Mouse (Mus musculus): Measurements from ENCODE around the gene Hexdc.

Hexdc gene

DNA sequence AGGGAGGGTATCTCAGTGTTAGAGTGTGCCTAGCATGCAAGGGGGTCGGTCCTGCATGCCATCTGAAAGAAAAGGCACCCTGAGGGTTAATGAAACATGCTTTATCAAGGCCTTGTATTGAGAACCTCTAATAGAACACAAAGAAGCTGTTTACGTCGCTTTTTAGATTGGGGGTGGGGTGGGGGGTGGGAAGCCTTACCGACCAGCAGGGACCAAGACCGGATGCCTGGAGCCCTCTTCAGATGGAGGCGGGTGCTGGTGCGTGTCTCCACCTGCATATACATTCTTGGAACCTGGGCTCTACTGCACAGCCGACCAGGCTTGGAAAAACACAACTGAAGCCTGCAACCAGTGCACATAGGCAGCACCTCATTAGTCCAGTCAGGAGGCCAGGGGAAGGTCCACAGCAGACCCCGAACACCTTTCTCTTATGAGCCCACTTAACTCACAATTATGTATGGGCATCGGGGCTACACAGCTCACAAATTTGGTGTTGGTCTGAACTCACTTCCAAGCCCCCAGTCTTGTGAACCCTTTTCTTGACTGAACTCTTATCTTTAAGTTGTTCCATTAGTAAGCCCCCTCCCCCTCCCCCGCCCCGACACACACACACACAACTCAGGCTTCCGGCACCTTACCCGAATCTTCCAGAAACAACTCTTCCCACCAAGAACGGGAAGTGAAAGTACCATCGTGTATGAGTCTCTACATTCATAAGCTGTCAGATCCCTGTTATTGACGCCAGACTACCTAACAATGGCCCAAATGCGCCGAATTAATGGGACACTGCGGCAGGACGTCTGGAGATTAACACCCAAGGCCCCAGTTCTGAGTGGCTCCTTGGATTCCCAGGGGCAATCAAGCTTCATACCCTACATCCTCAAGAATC, 24.1 kb downstream of the Hexdc start:
- no peak for DNase-seq (ENCODE audit: extremely low spot score)

DNA sequence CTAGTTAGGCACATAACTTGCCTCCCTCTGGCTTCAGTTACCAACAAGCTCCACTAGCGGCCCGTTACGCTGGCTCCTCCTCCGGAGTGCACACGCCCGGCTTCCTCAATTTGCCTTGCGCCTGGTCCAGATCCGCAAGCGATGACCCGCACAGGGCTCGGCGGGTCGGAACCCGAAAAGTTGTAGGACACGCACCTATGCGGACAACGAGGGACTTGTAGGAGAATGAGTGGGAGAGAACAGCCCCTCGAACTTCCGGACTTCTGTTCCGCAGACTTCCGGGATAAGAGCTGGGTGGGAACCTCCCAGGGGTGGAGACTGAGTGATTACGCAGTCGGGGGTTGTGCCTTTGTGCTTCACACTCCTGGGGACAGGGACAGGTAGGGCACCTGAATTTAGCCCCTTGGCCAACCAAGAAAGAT, 24.8 kb downstream of the Hexdc start, which contains the start of gene Cybc1:
Gene Cybc1, minus strand, starts transcription at position 305 of the 422 bp plus-strand sequence.
- peak; percentile 83 for DNase-seq (ENCODE audit: extremely low spot score)

DNA sequence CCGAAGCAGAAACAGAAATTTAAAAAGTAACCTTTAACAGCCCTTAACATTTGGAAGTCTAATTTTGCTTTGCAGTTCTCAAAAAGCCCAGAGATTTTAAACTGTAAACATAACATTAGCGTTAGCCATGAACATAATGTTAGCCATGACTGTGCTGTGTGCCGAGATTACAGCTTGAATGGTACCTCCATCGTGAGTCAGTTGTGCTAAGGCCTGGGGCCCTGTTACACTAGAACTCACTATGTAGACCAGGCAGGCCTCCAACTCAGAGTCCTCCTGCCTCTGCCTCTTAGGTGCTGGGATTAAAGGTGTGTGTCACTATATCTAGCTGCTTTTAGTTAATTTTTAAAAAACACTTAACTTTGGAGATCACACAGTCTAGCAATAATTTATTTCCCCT, 27.0 kb downstream of the Hexdc start:
- DNase-seq (ENCODE audit: extremely low spot score): no peak

DNA sequence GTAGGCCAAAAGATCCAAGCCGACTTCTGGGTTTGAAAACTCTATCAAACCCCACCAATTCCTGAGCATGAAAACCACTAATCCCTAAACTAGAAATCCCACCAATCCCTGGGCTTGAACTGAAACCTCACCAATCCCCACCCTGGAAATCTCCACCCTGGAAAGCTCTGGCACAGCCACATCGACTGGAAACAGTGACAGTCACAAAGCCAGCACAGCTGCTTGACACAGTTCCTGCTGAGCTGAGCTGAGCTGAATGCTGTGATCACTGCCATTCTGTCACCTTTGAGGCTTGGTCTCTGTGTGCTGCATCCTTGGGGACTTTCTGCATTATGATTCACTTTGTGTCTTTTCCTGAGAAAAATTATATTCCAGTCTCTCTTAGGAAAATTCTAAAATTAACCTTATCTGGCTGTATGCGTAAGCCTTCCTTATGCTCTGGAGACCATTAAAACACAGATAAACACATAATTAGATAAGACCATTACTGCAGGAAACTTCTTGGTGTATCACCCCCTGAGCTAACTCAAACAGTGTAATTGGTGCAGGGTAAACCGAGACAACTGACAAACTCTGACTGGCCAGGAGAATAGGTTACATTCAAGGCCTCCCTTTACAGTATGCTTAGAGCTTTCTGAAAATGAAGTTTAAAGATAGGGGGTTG, 27.5 kb downstream of the Hexdc start:
- DNase-seq (ENCODE audit: extremely low spot score): no peak

DNA sequence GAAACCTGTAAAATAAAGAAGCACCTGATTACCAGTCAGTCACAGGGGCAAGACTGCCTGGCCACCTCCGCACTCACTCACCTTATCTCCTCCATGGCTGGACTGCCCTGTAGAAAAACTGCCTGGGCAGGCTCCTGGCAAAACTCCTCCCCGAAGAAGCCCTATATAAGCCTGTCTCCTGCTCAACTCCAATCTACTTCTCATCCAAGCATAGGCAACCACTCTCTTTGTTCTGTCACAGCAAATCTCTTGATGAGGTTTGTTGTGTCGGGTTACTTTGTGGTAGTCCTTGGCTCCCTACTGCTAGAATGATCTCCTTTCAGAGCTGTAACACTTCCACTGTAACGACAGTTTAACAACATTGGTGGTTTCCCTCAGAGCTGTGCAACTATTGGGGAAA, 28.5 kb downstream of the Hexdc start:
- no peak for DNase-seq (ENCODE audit: extremely low spot score)

DNA sequence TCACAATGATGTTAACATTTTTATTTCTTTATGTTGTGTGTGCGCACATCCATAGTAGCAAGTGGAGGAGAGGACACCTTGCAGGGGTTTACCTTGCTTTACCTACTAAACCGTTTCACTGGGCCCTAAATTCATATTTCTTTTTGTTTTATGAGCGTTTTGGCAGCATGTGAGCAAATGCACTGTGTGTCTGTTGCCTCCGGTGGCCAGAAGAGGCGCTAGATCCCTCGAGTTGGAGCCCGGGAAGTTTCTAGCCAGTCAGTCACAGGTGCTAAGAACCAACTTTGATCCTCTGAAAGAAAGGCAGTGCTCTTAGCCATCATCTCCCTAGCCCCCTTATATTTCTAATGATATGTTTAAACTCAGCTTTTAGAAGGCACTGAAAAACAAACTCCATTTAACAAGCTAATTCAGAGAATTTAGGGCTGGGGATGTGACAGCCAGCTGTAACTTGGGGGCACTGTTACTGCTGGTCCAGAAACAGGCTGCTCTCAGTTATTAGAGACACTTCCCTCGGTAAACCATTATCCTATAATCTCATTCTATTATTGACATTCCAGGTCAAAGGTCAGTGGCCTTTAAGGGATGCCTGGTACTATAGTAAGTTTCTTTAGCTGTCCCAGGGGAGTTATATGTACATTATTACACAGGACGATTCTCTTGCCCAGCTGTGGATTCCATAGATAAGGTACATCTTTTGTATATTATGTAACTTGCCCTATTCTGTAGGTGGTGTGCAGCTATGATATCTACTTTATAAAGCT, 31.4 kb downstream of the Hexdc start:
- DNase-seq (ENCODE audit: extremely low spot score): peak; percentile 36

DNA sequence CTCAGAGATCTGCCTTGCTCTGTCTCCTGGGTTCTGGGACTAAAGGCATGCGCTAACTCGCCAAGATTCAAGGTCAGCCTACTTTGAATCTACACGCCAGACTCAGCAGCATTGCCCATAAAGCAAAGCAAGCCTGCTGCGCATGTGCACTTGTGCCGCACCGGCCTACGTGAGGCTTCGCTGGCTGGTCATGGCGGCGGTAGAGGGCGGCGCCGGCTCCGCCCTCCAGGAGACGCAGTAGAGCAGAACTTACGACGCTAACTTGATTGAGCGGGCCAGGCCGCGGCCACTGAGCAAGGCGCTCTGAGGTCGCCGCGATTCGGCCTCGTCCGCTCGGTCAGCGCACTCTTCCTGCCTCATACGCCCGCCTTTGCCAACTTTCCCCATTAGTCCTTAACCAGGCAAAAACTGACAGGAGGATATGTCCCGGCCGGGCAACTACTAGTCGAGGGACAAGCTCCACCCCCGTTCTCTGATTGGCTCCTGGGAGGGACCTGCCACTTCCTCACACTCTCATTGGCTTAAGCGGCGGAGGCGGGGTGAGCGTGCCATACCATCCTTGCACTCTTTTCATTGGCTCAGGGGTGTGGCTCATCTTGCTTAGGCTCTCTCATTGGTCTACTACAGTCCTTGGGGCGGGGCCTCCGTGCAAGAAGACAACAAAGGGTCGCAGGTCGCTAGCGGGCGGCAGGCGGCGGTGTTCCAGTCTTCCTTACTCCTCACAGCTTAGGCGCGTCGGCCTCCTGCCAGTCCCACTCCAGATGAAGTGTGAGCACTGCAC, 32.5 kb downstream of the Hexdc start, which contains the start of gene Narf:
Gene Narf, plus strand, starts transcription at position 690 of the 781 bp plus-strand sequence.
- peak; percentile 99 for DNase-seq (ENCODE audit: extremely low spot score)

DNA sequence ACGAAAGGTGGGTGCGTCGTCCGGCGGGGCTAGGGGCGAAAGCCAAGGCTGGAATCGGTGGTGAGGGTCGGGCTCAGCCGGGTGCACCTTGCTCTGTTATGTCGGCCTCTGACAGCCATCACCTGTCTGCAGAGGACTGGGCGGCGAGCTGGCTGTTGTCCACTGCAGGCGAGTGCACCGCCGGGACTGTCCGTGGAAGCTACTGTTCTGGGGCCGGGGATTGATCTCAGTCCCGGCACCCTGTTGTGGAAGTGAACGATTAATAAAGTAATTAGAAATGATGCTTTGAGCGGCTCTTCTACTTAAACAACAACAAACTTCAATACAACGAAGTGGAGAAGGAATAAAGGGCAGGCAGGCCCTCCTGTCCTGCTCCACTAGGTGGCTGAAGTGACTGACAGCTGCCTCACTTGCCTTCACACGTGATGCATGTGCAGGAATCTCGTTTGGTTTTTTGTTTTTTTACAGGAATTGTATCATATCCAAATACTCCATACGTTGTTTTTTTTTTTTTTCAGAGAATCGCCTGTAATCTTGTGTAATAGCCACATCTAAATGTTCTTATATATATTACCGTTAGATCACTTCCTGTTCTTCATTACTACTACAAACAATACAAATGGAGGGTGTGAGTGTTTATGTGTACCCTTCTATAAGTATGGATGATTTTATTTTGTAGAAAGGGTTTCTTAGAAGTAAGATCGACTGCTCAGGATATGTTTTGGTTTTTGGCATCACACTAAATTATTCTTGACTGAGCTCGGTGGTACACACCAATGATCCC, 33.3 kb downstream of the Hexdc start:
- DNase-seq (ENCODE audit: extremely low spot score): no peak

DNA sequence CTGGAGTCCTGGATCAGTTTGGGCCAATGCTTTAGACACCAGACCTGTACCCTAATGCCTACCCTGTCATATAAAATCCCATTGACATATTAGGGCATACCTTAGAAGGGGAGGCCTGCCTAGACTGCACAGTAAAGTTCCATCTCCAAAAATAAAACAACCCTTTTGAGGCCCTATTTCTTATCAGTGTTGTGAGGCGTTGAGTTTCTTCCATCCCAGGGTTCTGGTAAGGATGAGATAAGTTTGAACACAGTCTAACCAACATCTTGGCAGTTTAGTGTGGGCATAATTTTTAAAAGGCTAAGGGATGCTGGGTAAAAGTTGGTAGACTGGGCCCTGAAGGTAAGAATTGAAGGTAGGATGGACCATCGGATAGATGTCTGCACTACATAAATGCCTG, 35.4 kb downstream of the Hexdc start:
- DNase-seq (ENCODE audit: extremely low spot score): no peak

DNA sequence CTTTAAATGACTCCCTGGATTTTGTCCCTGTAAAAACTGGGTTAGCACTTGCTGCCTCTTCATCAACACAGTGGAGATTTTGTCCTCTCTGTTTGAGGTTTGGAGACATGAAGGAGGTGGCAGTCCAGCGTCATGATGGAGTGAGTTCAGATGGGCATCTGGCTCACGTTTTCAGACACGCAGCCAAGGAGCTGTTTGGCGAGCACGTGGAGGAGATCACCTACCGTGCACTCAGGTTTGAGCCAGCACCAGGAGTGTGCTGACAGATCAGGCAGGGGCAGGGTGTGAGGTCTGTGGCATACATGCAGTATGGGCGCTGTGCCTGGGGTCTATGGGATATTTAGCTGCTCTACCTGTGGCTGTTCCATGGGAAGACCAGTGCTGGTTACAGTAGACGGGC, 46.0 kb downstream of the Hexdc start:
- DNase-seq (ENCODE audit: extremely low spot score): no peak

DNA sequence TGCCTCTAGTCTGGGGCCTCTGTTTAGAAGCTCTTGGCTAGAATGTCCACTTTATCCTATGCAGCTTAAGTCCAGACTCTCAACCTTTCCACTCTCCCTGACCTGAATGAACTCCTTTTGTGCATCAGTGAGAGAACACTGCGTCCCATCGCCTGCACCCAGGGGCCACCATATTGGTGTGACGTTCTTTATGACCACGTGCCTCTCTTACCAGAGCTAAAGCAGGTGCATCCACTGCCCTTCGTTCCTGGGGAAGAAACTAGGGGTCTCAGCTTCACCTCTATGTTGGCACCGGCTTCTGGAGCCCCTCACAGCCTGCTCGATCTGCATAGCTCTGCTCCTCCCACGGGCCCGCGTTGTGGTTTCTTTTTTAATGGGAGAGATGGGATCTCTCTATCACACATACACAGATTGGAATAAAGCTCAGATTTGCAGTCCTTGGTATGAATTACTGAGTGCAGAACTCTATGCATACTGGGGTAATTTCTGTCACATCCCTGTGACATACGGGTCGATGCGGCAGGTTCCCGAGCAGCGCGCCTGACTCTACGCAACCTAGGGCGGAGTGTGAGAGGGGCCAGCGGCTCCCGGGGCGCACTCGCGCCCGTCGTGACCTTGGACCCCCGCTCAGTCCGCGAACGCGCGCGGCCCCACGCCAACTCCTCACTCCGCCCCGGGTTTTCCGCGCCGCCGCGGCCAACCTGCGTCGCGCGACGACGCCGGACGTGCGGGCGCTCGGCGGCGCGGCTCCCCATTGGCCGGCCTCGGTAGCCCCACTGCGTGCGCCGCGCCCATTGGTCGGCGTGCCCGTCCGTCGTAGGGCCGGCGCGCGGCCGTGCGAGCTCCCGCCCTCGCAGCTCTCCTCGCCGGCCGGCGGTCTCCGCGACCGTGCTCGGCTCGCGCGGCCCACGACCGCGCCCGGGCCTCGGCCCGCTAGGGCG, 55.2 kb downstream of the Hexdc start, which contains the start of gene Foxk2:
Gene Foxk2, plus strand, starts transcription at position 831 of the 941 bp plus-strand sequence.
- DNase-seq (ENCODE audit: extremely low spot score): peak; percentile 84

DNA sequence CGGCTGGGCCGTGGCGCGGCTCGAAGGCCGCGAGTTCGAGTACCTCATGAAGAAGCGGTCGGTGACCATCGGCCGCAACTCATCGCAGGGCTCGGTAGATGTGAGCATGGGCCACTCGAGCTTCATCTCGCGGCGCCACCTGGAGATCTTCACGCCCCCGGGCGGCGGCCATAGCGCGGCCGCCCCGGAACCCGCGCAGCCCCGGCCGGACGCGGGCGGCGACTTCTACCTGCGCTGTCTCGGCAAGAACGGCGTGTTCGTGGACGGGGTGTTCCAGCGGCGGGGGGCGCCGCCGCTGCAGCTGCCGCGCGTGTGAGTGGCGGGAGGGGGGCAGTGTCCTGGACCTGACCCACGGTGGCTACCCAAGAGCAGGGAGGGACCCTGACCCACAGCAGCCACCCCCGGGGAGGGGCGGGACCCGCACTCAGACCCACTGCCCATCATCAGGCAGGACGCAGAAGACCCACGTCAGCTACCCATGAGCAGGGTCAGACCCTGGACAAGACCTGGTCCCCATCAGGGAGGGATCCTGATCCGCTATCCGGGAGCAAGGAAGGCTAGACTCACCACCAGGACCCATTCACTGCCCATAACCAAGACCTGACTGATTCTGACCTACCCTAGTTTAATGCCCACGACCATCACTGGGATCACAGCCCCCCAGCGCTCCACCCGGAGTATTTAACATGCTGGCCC, 56.1 kb downstream of the Hexdc start:
- DNase-seq (ENCODE audit: extremely low spot score): peak; percentile 37

DNA sequence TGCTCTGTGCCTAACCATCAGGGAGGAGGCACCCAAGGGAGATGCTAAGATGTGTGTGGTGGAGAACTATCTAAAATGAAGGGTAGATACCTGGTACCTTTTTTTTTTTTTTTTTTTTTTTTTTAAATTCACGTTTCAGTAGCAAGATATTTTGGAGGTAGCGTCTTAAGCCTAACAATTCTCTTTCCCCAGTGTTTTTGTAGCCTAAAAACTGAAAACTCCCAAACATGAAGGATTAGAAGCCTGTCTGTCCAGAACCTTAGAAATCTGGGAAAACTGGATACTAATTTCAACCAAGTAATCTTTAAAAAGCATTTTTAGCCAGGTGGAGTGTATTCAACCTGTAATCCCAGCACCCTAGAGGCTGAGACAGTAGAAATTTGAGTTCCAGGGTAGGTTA, 56.8 kb downstream of the Hexdc start:
- no peak for DNase-seq (ENCODE audit: extremely low spot score)

Data from embryo, embryonic 9.5 days (tissue).